Mouse (Mus musculus) lung, postnatal 25 days (tissue): ENCODE data around the gene Thop1.

Source experiments
- DNase-seq: peaks from one replicate; pipeline ENCODE4 v3.0.0; 2022; ENCODE audit warnings: low spot score

Thop1 gene

DNA sequence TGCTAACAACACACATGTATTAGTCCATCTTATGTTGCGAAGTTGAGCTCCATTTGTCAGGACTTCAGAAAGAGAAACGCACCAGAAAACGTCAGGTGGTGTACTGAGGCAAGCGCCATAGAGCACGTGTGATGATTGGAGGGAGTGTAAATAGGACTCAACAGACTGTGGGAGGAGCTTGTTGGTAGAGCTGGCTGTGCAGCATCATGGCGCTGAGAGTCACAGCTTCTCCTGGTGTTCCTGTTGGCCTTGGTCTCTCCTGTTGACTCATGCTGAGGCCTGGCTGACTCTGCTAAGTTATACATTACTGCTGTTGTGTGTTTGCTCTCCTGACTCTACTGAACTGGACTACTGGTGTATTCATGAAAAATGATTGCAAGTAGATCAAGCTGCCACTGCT is 43.1 kb downstream of the Thop1 start:
- DNase-seq, result no peak

DNA sequence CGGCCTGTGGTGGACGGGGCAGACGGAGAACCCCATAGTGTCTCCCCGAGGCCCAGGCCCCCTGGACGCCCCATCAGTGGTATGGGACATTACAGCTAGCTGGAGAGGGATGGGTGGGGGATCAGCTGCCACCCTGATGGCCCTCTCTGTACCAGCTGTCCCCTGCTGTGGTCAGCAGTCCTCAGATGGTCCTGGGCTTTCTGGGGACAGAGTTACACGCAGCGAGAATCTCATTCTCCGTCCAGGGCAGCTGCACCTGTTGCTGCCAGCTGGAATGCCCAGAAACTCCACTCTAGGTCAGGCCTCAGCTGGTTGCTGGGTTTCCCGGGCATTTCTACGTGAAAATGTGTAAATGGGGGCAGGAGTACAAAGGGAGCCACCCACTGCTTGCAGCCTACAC is 49.8 kb downstream of the Thop1 start:
- DNase-seq, result no peak

DNA sequence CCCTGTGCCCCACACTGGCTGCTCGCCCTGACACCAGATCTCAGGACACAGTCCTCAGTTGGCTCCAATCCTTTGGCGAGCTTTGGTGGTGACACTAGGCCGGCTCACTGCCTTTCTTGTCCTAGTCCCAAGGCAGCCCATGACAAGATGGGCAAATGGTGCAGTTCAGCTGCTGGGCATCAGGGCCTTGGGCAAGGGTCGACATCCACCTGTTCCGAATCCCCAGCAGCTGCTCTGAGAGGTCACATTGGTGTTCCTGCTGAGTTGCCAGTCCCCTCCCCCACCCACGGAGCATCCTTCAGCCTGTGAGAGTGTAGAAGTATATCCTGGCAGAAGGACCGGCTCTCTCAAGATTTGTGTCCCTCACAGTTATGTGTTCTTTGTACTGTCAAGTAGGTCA is 50.8 kb downstream of the Thop1 start:
- no peak for DNase-seq

DNA sequence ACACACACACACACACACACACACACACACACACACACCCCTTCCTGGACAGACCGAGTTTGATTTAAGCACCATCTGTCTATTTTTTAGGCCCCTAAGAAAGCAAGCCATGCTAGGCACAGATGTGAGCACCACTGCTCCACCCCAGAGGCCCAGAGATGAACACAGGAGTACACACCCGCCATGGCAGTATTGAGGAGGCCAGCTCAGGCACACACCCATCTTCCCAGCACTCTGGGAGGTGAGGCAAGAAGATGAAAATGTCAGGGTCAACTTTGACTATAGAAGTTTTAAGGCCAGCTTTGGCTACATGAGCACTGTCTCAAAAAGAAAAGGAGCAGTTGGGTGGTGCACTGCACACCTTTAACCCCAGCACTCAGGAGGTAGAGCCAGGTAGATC is 53.1 kb downstream of the Thop1 start:
- DNase-seq, result no peak

DNA sequence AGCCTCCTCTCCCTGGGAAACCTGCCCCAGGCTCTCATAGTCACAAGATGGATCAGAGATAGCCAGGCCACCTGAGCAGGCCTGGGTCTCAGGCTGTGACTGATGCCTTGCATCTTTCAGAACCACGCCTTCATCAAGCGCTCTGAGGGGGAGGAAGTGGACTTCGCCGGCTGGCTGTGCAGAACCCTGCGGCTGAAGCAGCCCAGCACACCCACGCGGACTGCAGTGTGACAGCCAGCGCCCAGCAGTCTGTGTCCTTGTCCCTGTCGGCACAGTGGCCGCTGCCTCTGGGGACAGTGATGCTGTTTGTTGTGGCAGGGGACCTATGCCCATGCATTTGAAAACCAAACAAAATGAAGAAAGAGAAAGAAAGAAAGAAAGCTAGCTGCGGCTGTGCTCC is 53.7 kb downstream of the Thop1 start:
- DNase-seq, result no peak
